Mouse (Mus musculus): ENCODE measurements around the gene Slc22a7. TPM values are rescaled to one million over a fixed set of nuclear protein-coding genes. Genes with fewer than 3 reads are reported as not detected.

The Slc22a7 gene
- polyA plus RNA-seq, 1 experiment from 2014 or later = not detected

Other genes starting within 250 kb of the Slc22a7 start
- 8.7 and 9.0 TPM in 2 replicates for gene Polh, start 235.8 kb downstream of the Slc22a7 start, polyA plus RNA-seq (2015; fragmentation: Nextera tagmentation; extraction: Ambion mirVana)
- 38.2 and 38.9 TPM in 2 replicates for gene Xpo5, start 235.7 kb downstream of the Slc22a7 start, polyA plus RNA-seq (2015; fragmentation: Nextera tagmentation; extraction: Ambion mirVana)
- gene Polr1c, start 190.4 kb downstream of the Slc22a7 start, polyA plus RNA-seq (2015; fragmentation: Nextera tagmentation; extraction: Ambion mirVana) = 82.7 and 85.7 TPM in 2 replicates
- gene Yipf3, start 190.4 kb downstream of the Slc22a7 start, polyA plus RNA-seq (2015; fragmentation: Nextera tagmentation; extraction: Ambion mirVana) = 87.5 and 90.8 TPM in 2 replicates
- 7.3 and 9.5 TPM in 2 replicates for gene Lrrc73, start 184.9 kb downstream of the Slc22a7 start, polyA plus RNA-seq (2015; fragmentation: Nextera tagmentation; extraction: Ambion mirVana)
- gene Tjap1, start 155.4 kb downstream of the Slc22a7 start, polyA plus RNA-seq (2015; fragmentation: Nextera tagmentation; extraction: Ambion mirVana) = 28.6 and 33.8 TPM in 2 replicates
- 9.5 and 11.1 TPM in 2 replicates for gene Dlk2, start 141.0 kb downstream of the Slc22a7 start, polyA plus RNA-seq (2015; fragmentation: Nextera tagmentation; extraction: Ambion mirVana)
- gene Abcc10, start 110.1 kb downstream of the Slc22a7 start, polyA plus RNA-seq (2015; fragmentation: Nextera tagmentation; extraction: Ambion mirVana) = 8.9 and 9.9 TPM in 2 replicates
- 18.0 and 19.1 TPM in 2 replicates for gene Zfp318, start 54.7 kb downstream of the Slc22a7 start, polyA plus RNA-seq (2015; fragmentation: Nextera tagmentation; extraction: Ambion mirVana)
- 2.4 and 3.1 TPM in 2 replicates for gene Crip3, start 9.5 kb downstream of the Slc22a7 start, polyA plus RNA-seq (2015; fragmentation: Nextera tagmentation; extraction: Ambion mirVana)
- gene Ttbk1, start 49.2 kb upstream of the Slc22a7 start, polyA plus RNA-seq (2015; fragmentation: Nextera tagmentation; extraction: Ambion mirVana) = 4.6 and 4.7 TPM in 2 replicates
- 20.4 and 21.8 TPM in 2 replicates for gene Dnph1, start 58.3 kb upstream of the Slc22a7 start, polyA plus RNA-seq (2015; fragmentation: Nextera tagmentation; extraction: Ambion mirVana)
- 17.1 and 21.6 TPM in 2 replicates for gene Cul9, start 107.9 kb upstream of the Slc22a7 start, polyA plus RNA-seq (2015; fragmentation: Nextera tagmentation; extraction: Ambion mirVana)
- gene Srf, start 117.7 kb upstream of the Slc22a7 start, polyA plus RNA-seq (2015; fragmentation: Nextera tagmentation; extraction: Ambion mirVana) = 4.6 and 4.8 TPM in 2 replicates
- gene Ptk7, start 191.0 kb upstream of the Slc22a7 start, polyA plus RNA-seq (2015; fragmentation: Nextera tagmentation; extraction: Ambion mirVana) = 39.9 and 40.7 TPM in 2 replicates
- 45.1 and 45.9 TPM in 2 replicates for gene Klc4, start 207.6 kb upstream of the Slc22a7 start, polyA plus RNA-seq (2015; fragmentation: Nextera tagmentation; extraction: Ambion mirVana)
- gene Mrpl2, start 207.8 kb upstream of the Slc22a7 start, polyA plus RNA-seq (2015; fragmentation: Nextera tagmentation; extraction: Ambion mirVana) = 73.5 and 75.6 TPM in 2 replicates
- 40.0 and 41.2 TPM in 2 replicates for gene Cul7, start 211.9 kb upstream of the Slc22a7 start, polyA plus RNA-seq (2015; fragmentation: Nextera tagmentation; extraction: Ambion mirVana)
- gene Rrp36, start 235.9 kb upstream of the Slc22a7 start, polyA plus RNA-seq (2015; fragmentation: Nextera tagmentation; extraction: Ambion mirVana) = 52.3 and 56.2 TPM in 2 replicates
- 257 and 261 TPM in 2 replicates for gene Mea1, start 240.3 kb upstream of the Slc22a7 start, polyA plus RNA-seq (2015; fragmentation: Nextera tagmentation; extraction: Ambion mirVana)
- gene Klhdc3, start 242.5 kb upstream of the Slc22a7 start, polyA plus RNA-seq (2015; fragmentation: Nextera tagmentation; extraction: Ambion mirVana) = 162 and 164 TPM in 2 replicates

Data from hindbrain, embryonic 13.5 days (tissue).